In genomic region chr1:144030499-144030898, GRCm38 (mm10) we compare ENCODE assay signal across 11 mouse cellular contexts. TPM values are rescaled to one million over a fixed set of nuclear protein-coding genes. Genes with fewer than 3 reads are reported as not detected.
A peak's percentile ranks its signal among the peaks of the same experiment; 100 is the strongest.
DNase-seq lines count a peak whose midpoint lies in the region; ATAC-seq and TF ChIP-seq lines count a peak whose summit lies in the region.
"Had no signal": no experiment of that assay in that cellular context is flagged by ENCODE, and none has a peak within 500 bp of the region (broad histone marks: within the 10 kb centered on the region; RNA-seq: fewer than 3 reads in every experiment).

No protein-coding gene starts in this region.

- ATAC-seq in hindbrain, embryonic 11.5 days (ENCODE audit: low FRiP score): peak; percentile 82
- ATAC-seq in hindbrain, embryonic 16.5 days: no peak
- peak; percentile 89 for ATAC-seq in forebrain, embryonic 11.5 days (replicated peaks; ENCODE audit: low FRiP score)
- ATAC-seq in midbrain, embryonic 13.5 days: peak; percentile 77; the same call in 1 of the 2 replicates
- ATAC-seq: intestine, embryonic 16.5 days had no signal

- 69% methylated on average over 6 of the region's 6 CpGs for WGBS in hindbrain, embryonic 11.5 days
- 39% methylated on average over 6 of the region's 6 CpGs for WGBS in hindbrain, embryonic 16.5 days
- 39% methylated on average over 6 of the region's 6 CpGs for WGBS in forebrain, embryonic 11.5 days
- WGBS in midbrain, embryonic 13.5 days: 43% methylated on average over 6 of the region's 6 CpGs

- no peak overlapping the region for H3K9ac ChIP-seq in hindbrain, embryonic 11.5 days (ENCODE audit: low read depth, low read length)
- H3K9ac ChIP-seq in hindbrain, embryonic 16.5 days (ENCODE audit: low read depth, low read length): no peak overlapping the region
- no peak overlapping the region for H3K9ac ChIP-seq in forebrain, embryonic 11.5 days (ENCODE audit: low read length)
- no peak overlapping the region for H3K9ac ChIP-seq in midbrain, embryonic 13.5 days (replicated peaks)
- H3K9ac ChIP-seq: liver, embryonic 14.5 days had no signal

- no peak overlapping the region for H3K27ac ChIP-seq in hindbrain, embryonic 11.5 days (ENCODE audit: low read depth, low read length)
- no peak overlapping the region for H3K27ac ChIP-seq in hindbrain, embryonic 16.5 days (ENCODE audit: low read depth, low read length)
- no peak overlapping the region for H3K27ac ChIP-seq in forebrain, embryonic 11.5 days (ENCODE audit: low read depth, low read length)
- no peak overlapping the region for H3K27ac ChIP-seq in midbrain, embryonic 13.5 days
- no peak overlapping the region for H3K27ac ChIP-seq in gastrocnemius, adult 2 months
- H3K27ac ChIP-seq: liver, embryonic 14.5 days had no signal

- H3K27me3 ChIP-seq in hindbrain, embryonic 11.5 days (ENCODE audit: control insufficient read depth, insufficient read depth, low read length): no peaks in the 10 kb centered on the region
- H3K27me3 ChIP-seq in hindbrain, embryonic 16.5 days (replicated peaks; ENCODE audit: control insufficient read depth, insufficient read depth, low read length): no peaks in the 10 kb centered on the region
- H3K27me3 ChIP-seq in forebrain, embryonic 11.5 days (ENCODE audit: control insufficient read depth, insufficient read depth, low read length): no peaks in the 10 kb centered on the region
- H3K27me3 ChIP-seq in midbrain, embryonic 13.5 days: no peaks in the 10 kb centered on the region

- TF ChIP-seq CTCF in gastrocnemius, adult 2 months (IDR thresholded peaks at IDR 0.05): no peak

- intact Hi-C loops in gastrocnemius, adult 2 months (cut with DNase I): no loop called here

- H3K4me3 ChIP-seq in hindbrain, embryonic 11.5 days (ENCODE audit: low read depth, low read length): no peak overlapping the region
- H3K4me3 ChIP-seq in hindbrain, embryonic 16.5 days (ENCODE audit: low read length): no peak overlapping the region
- no peak overlapping the region for H3K4me3 ChIP-seq in forebrain, embryonic 11.5 days (ENCODE audit: low read depth, low read length)
- no peak overlapping the region for H3K4me3 ChIP-seq in midbrain, embryonic 13.5 days (replicated peaks)
- no peak overlapping the region for H3K4me3 ChIP-seq in gastrocnemius, adult 2 months

- DNase-seq in hindbrain, embryonic 11.5 days (ENCODE audit: low spot score): no peak
- peak; percentile 53 for DNase-seq in forebrain, embryonic 11.5 days (ENCODE audit: low spot score)
- peak; percentile 24 to 50 for DNase-seq in kidney, adult 8-10 months
- DNase-seq in gastrocnemius, adult 2 months: no peak
- no peak for DNase-seq in cerebellum, adult 8-10 months
- no peak for DNase-seq in layer of hippocampus, adult 8-10 months (ENCODE audit: low spot score in 2 of 2)
- DNase-seq: cerebellum, postnatal 36 days had no signal

- no peaks in the 10 kb centered on the region for H3K9me3 ChIP-seq in hindbrain, embryonic 11.5 days (ENCODE audit: control insufficient read depth, low read length)
- no peaks in the 10 kb centered on the region for H3K9me3 ChIP-seq in hindbrain, embryonic 16.5 days (ENCODE audit: control insufficient read depth, low read length)
- no peaks in the 10 kb centered on the region for H3K9me3 ChIP-seq in forebrain, embryonic 11.5 days (ENCODE audit: control insufficient read depth, low read length)
- no peaks in the 10 kb centered on the region for H3K9me3 ChIP-seq in midbrain, embryonic 13.5 days

- H3K36me3 ChIP-seq in hindbrain, embryonic 11.5 days (ENCODE audit: control insufficient read depth, insufficient read depth, low read length): no peaks in the 10 kb centered on the region
- H3K36me3 ChIP-seq in hindbrain, embryonic 16.5 days (ENCODE audit: control insufficient read depth, insufficient read depth, low read length): no peaks in the 10 kb centered on the region
- no peaks in the 10 kb centered on the region for H3K36me3 ChIP-seq in forebrain, embryonic 11.5 days (ENCODE audit: control insufficient read depth, insufficient read depth, low read length)
- H3K36me3 ChIP-seq in midbrain, embryonic 13.5 days: no peaks in the 10 kb centered on the region

- no peak overlapping the region for H3K4me2 ChIP-seq in hindbrain, embryonic 11.5 days (replicated peaks; ENCODE audit: low read depth, low read length)
- no peak overlapping the region for H3K4me2 ChIP-seq in hindbrain, embryonic 16.5 days (ENCODE audit: low read length)
- no peak overlapping the region for H3K4me2 ChIP-seq in forebrain, embryonic 11.5 days (ENCODE audit: low read depth, low read length, severe bottlenecking)
- no peak overlapping the region for H3K4me2 ChIP-seq in midbrain, embryonic 13.5 days (replicated peaks)

- H3K4me1 ChIP-seq in hindbrain, embryonic 11.5 days (replicated peaks; ENCODE audit: control insufficient read depth, insufficient read depth, low read length): no peaks in the 10 kb centered on the region
- H3K4me1 ChIP-seq in hindbrain, embryonic 16.5 days (ENCODE audit: control insufficient read depth, insufficient read depth, low read depth, low read length): no peaks in the 10 kb centered on the region
- no peaks in the 10 kb centered on the region for H3K4me1 ChIP-seq in forebrain, embryonic 11.5 days (replicated peaks; ENCODE audit: control insufficient read depth, insufficient read depth, low read length)
- H3K4me1 ChIP-seq in midbrain, embryonic 13.5 days (replicated peaks): no peaks in the 10 kb centered on the region

RNA-seq across cellular contexts. Expression of gene Rgs2, which starts 26.5 kb away (rescaled TPM):
- polyA plus RNA-seq in hindbrain, embryonic 11.5 days (2014; fragmentation: Nextera tagmentation; extraction: Ambion mirVana): 76.8 and 78.2 TPM in 2 replicates
- 96.4 and 98.1 TPM in 2 replicates for polyA plus RNA-seq in hindbrain, embryonic 16.5 days (2015; fragmentation: Nextera tagmentation; extraction: Ambion mirVana)
- polyA plus RNA-seq in forebrain, embryonic 11.5 days (2014; fragmentation: Nextera tagmentation; extraction: Ambion mirVana): 58.9 and 61.1 TPM in 2 replicates
- 170 and 177 TPM in 2 replicates for polyA plus RNA-seq in midbrain, embryonic 13.5 days (2015; fragmentation: Nextera tagmentation; extraction: Ambion mirVana)
- 1 to 10 TPM; 3.0 to 9.5 TPM for total RNA-seq in gastrocnemius, adult 2 months (2021)
- total RNA-seq in layer of hippocampus, adult 8-10 months (2022): 10 to 100 TPM; 41.4 to 53.2 (median 46.8) TPM

Comparison
In these comparisons a context has a peak if more than half of its experiments do, and no peak if none do; other contexts are left out.
1. DNase-seq: peak in forebrain, embryonic 11.5 days (single experiment) and kidney, adult 8-10 months (2 of 2); none in hindbrain, embryonic 11.5 days (single experiment), gastrocnemius, adult 2 months (single experiment), cerebellum, adult 8-10 months (single experiment) and layer of hippocampus, adult 8-10 months (0 of 2).